Mouse (Mus musculus): ENCODE results near the gene Mkrn2. TPM values are rescaled to one million over a fixed set of nuclear protein-coding genes. Genes with fewer than 3 reads are reported as not detected.

Mkrn2 gene
- polyA plus RNA-seq (2012; fragmentation: generic; extraction: Trizol) = 14.8 TPM
- long read RNA-seq, experiment 1, full-length matches to known transcripts = 18 of 31 reads
- long read RNA-seq, experiment 1, partial matches to known transcripts = 7 of 31 reads
- long read RNA-seq, experiment 1, other reads (novel, unspliced or antisense) = 6 of 31 reads
- long read RNA-seq, experiment 2, full-length matches to known transcripts = 103 of 122 reads
- long read RNA-seq, experiment 2, partial matches to known transcripts = 9 of 122 reads
- long read RNA-seq, experiment 2, other reads (novel, unspliced or antisense) = 10 of 122 reads

- Histone ChIP-seq H3ac (ENCODE audit: control insufficient read depth, insufficient read length, low read depth) (peak within 1 kb of the TSS; percentile 88), H3K79me3 (ENCODE audit: low read depth) (peaks cover 15% of the 10 kb centered on the region), H3K4me3 (ENCODE audit: insufficient read depth, poor library complexity, severe bottlenecking) (peak within 1 kb of the TSS; percentile 78), H3K36me3 (ENCODE audit: control insufficient read depth, insufficient read depth) (no peaks in the 10 kb centered on the region), H3K27me3 (ENCODE audit: control insufficient read depth, insufficient read depth, insufficient read length) (no peaks in the 10 kb centered on the region), H3K79me2 (ENCODE audit: control insufficient read depth, insufficient read depth) (peaks cover 34% of the 10 kb centered on the region)
- TF ChIP-seq CEBPB (IDR thresholded peaks at IDR 0.05; ENCODE audit: low read depth) (no peak), MAX (IDR thresholded peaks at IDR 0.05) (no peak), MYOD1 (IDR thresholded peaks at IDR 0.05; ENCODE audit: control insufficient read depth, insufficient read length, low read depth) (no peak), USF1 (IDR thresholded peaks at IDR 0.05; ENCODE audit: low read depth) (no peak), CTCF (IDR thresholded peaks at IDR 0.05; ENCODE audit: control insufficient read depth, insufficient read depth, insufficient read length) (no peak), MYOG (IDR thresholded peaks at IDR 0.05; ENCODE audit: control insufficient read depth, extremely low read depth, insufficient read length) (no peak), FOSL1 (IDR thresholded peaks at IDR 0.05; ENCODE audit: insufficient read depth, low read length, poor library complexity, severe bottlenecking) (no peak)
Measured at GRCm38 (mm10) chr6:115601715-115602523, at the start of gene Mkrn2. Gene Mkrn2 (plus strand): TSS chr6:115601902.

- H3K36me3 ChIP-seq (ENCODE audit: control insufficient read depth, insufficient read depth) = peaks cover 45% of the 10 kb centered on the region
- no peaks in the 10 kb centered on the region for H3K27me3 ChIP-seq (ENCODE audit: control insufficient read depth, insufficient read depth, insufficient read length)
- TF ChIP-seq CEBPB (IDR thresholded peaks at IDR 0.05; ENCODE audit: low read depth) = no peak
- TF ChIP-seq MYOG (IDR thresholded peaks at IDR 0.05; ENCODE audit: control insufficient read depth, extremely low read depth, insufficient read length) = no peak
- TF ChIP-seq USF1 (IDR thresholded peaks at IDR 0.05; ENCODE audit: low read depth) = no peak
- TF ChIP-seq MAX (IDR thresholded peaks at IDR 0.05) = no peak
- no peak for TF ChIP-seq FOSL1 (IDR thresholded peaks at IDR 0.05; ENCODE audit: insufficient read depth, low read length, poor library complexity, severe bottlenecking)
- TF ChIP-seq MYOD1 (IDR thresholded peaks at IDR 0.05; ENCODE audit: control insufficient read depth, insufficient read length, low read depth) = no peak
- TF ChIP-seq CTCF (IDR thresholded peaks at IDR 0.05; ENCODE audit: control insufficient read depth, insufficient read depth, insufficient read length) = no peak
- H3K4me3 ChIP-seq (ENCODE audit: insufficient read depth, poor library complexity, severe bottlenecking) = no peak overlapping the region
- no peaks in the 10 kb centered on the region for H3K79me2 ChIP-seq (ENCODE audit: control insufficient read depth, insufficient read depth)
- H3ac ChIP-seq (ENCODE audit: control insufficient read depth, insufficient read length, low read depth) = no peak overlapping the region
- no peaks in the 10 kb centered on the region for H3K79me3 ChIP-seq (ENCODE audit: low read depth)
Measured at GRCm38 (mm10) chr6:115555485-115555884, 46.2 kb upstream of the Mkrn2 start.

- no peak overlapping the region for H3K4me3 ChIP-seq (ENCODE audit: insufficient read depth, poor library complexity, severe bottlenecking)
Measured at GRCm38 (mm10) chr6:115558176-115558575, 43.5 kb upstream of the Mkrn2 start.

GRCm38 (mm10) chr6:115559651-115560632 lies 41.8 kb upstream of the Mkrn2 start:
- TF ChIP-seq CEBPB (IDR thresholded peaks at IDR 0.05; ENCODE audit: low read depth) (no peak), MYOG (IDR thresholded peaks at IDR 0.05; ENCODE audit: control insufficient read depth, extremely low read depth, insufficient read length) (no peak), USF1 (IDR thresholded peaks at IDR 0.05; ENCODE audit: low read depth) (no peak), MAX (IDR thresholded peaks at IDR 0.05) (no peak), MYOD1 (IDR thresholded peaks at IDR 0.05; ENCODE audit: control insufficient read depth, insufficient read length, low read depth) (no peak), FOSL1 (IDR thresholded peaks at IDR 0.05; ENCODE audit: insufficient read depth, low read length, poor library complexity, severe bottlenecking) (no peak), CTCF (IDR thresholded peaks at IDR 0.05; ENCODE audit: control insufficient read depth, insufficient read depth, insufficient read length) (no peak)
- Histone ChIP-seq H3K36me3 (ENCODE audit: control insufficient read depth, insufficient read depth) (peaks cover 27% of the 10 kb centered on the region), H3K79me2 (ENCODE audit: control insufficient read depth, insufficient read depth) (no peaks in the 10 kb centered on the region), H3K4me3 (ENCODE audit: insufficient read depth, poor library complexity, severe bottlenecking) (no peak overlapping the region), H3K79me3 (ENCODE audit: low read depth) (no peaks in the 10 kb centered on the region), H3ac (ENCODE audit: control insufficient read depth, insufficient read length, low read depth) (no peak overlapping the region), H3K27me3 (ENCODE audit: control insufficient read depth, insufficient read depth, insufficient read length) (no peaks in the 10 kb centered on the region)

More at GRCm38 (mm10) chr6:115558176-115558575, 43.5 kb upstream of the Mkrn2 start:
- H3K27me3 ChIP-seq (ENCODE audit: control insufficient read depth, insufficient read depth, insufficient read length) = no peaks in the 10 kb centered on the region
- H3K79me2 ChIP-seq (ENCODE audit: control insufficient read depth, insufficient read depth) = no peaks in the 10 kb centered on the region
- H3ac ChIP-seq (ENCODE audit: control insufficient read depth, insufficient read length, low read depth) = no peak overlapping the region
- TF ChIP-seq FOSL1 (IDR thresholded peaks at IDR 0.05; ENCODE audit: insufficient read depth, low read length, poor library complexity, severe bottlenecking) (no peak), CTCF (IDR thresholded peaks at IDR 0.05; ENCODE audit: control insufficient read depth, insufficient read depth, insufficient read length) (no peak)
- H3K36me3 ChIP-seq (ENCODE audit: control insufficient read depth, insufficient read depth) = peaks cover 33% of the 10 kb centered on the region
- H3K79me3 ChIP-seq (ENCODE audit: low read depth) = no peaks in the 10 kb centered on the region

GRCm38 (mm10) chr6:115565479-115566045 lies 36.1 kb upstream of the Mkrn2 start:
- Histone ChIP-seq H3K79me3 (ENCODE audit: low read depth) (no peaks in the 10 kb centered on the region), H3K4me3 (ENCODE audit: insufficient read depth, poor library complexity, severe bottlenecking) (no peak overlapping the region), H3K36me3 (ENCODE audit: control insufficient read depth, insufficient read depth) (peaks cover 28% of the 10 kb centered on the region), H3K27me3 (ENCODE audit: control insufficient read depth, insufficient read depth, insufficient read length) (no peaks in the 10 kb centered on the region), H3ac (ENCODE audit: control insufficient read depth, insufficient read length, low read depth) (no peak overlapping the region), H3K79me2 (ENCODE audit: control insufficient read depth, insufficient read depth) (no peaks in the 10 kb centered on the region)
- TF ChIP-seq CEBPB (IDR thresholded peaks at IDR 0.05; ENCODE audit: low read depth) = no peak
- no peak for TF ChIP-seq MYOD1 (IDR thresholded peaks at IDR 0.05; ENCODE audit: control insufficient read depth, insufficient read length, low read depth)
- TF ChIP-seq MAX (IDR thresholded peaks at IDR 0.05) = no peak
- TF ChIP-seq CTCF (IDR thresholded peaks at IDR 0.05; ENCODE audit: control insufficient read depth, insufficient read depth, insufficient read length) = no peak
- TF ChIP-seq FOSL1 (IDR thresholded peaks at IDR 0.05; ENCODE audit: insufficient read depth, low read length, poor library complexity, severe bottlenecking) = no peak
- no peak for TF ChIP-seq USF1 (IDR thresholded peaks at IDR 0.05; ENCODE audit: low read depth)
- no peak for TF ChIP-seq MYOG (IDR thresholded peaks at IDR 0.05; ENCODE audit: control insufficient read depth, extremely low read depth, insufficient read length)
